Mouse (Mus musculus): Measurements from ENCODE around the gene Rfc5. TPM values are rescaled to one million over a fixed set of nuclear protein-coding genes. Genes with fewer than 3 reads are reported as not detected.
"Not testable (repeated sequence)": the region's sequence is repeated elsewhere in the genome, so short reads cannot be mapped to it uniquely, and the experiment has no call there.

The Rfc5 gene
- total and polyA plus RNA-seq, 3 experiments = 1.7 to 4.3 (median 3.7) TPM

GRCm38 (mm10) chr5:117413507-117414501, 25.0 kb upstream of the Rfc5 start, which contains the start of gene Ksr2:
Ksr2 (plus strand) TSS chr5:117414000.
- Histone ChIP-seq H3K4me1 (ENCODE audit: control insufficient read depth, insufficient read depth, low read length) (no peaks in the 10 kb centered on the region), H3K27me3 (ENCODE audit: control insufficient read depth, insufficient read depth, low read length) (peaks cover 5% of the 10 kb centered on the region), H3K36me3 (ENCODE audit: control insufficient read depth, insufficient read depth, low read length) (no peaks in the 10 kb centered on the region), H3K79me2 (replicated peaks; ENCODE audit: control insufficient read depth, insufficient read depth, low read length) (no peaks in the 10 kb centered on the region), H3K4me3 (peak within 1 kb of the TSS; percentile 37), H3K9ac (ENCODE audit: low read depth, low read length) (peak within 1 kb of the TSS; percentile 30; the same call in 1 of the 2 replicates), H3K27ac (no peak within 1 kb of the TSS)
- TF ChIP-seq CTCF (IDR thresholded peaks at IDR 0.05) = no peak
- TF ChIP-seq EP300 (IDR thresholded peaks at IDR 0.05; ENCODE audit: insufficient read depth, low read depth, low read length) = no peak
- TF ChIP-seq POLR2A (IDR thresholded peaks at IDR 0.05; ENCODE audit: insufficient read depth, low read depth, low read length) = no peak
- WGBS = 1% methylated on average over 84 of the region's 89 CpGs
- intact Hi-C loops (cut with DNase I) = no loop called here
- DNase-seq = peak in 1 of 2 experiments; percentile 11

GRCm38 (mm10) chr5:117409369-117409768, 20.5 kb upstream of the Rfc5 start:
- no peaks in the 10 kb centered on the region for H3K4me1 ChIP-seq (ENCODE audit: control insufficient read depth, insufficient read depth, low read length)
- no peaks in the 10 kb centered on the region for H3K36me3 ChIP-seq (ENCODE audit: control insufficient read depth, insufficient read depth, low read length)
- H3K79me2 ChIP-seq (replicated peaks; ENCODE audit: control insufficient read depth, insufficient read depth, low read length) = no peaks in the 10 kb centered on the region
- intact Hi-C loops (cut with DNase I) = loop anchor here (5.0 kb wide), 1 partner anchor 292 kb away; the partner anchor contains the start of gene Suds3
- DNase-seq = no peak
- no peak for TF ChIP-seq POLR2A (IDR thresholded peaks at IDR 0.05; ENCODE audit: insufficient read depth, low read depth, low read length)
- no peak for TF ChIP-seq EP300 (IDR thresholded peaks at IDR 0.05; ENCODE audit: insufficient read depth, low read depth, low read length)
- no peak for TF ChIP-seq CTCF (IDR thresholded peaks at IDR 0.05)
- no peak overlapping the region for H3K27ac ChIP-seq
- no peak overlapping the region for H3K9ac ChIP-seq (ENCODE audit: low read depth, low read length)
- 34% methylated on average over 6 of the region's 6 CpGs for WGBS
- H3K4me3 ChIP-seq = no peak overlapping the region
- peaks cover 5% of the 10 kb centered on the region for H3K27me3 ChIP-seq (ENCODE audit: control insufficient read depth, insufficient read depth, low read length)

- H3K4me1 ChIP-seq (ENCODE audit: control insufficient read depth, insufficient read depth, low read length) = no peaks in the 10 kb centered on the region
- no peaks in the 10 kb centered on the region for H3K36me3 ChIP-seq (ENCODE audit: control insufficient read depth, insufficient read depth, low read length)
- no peaks in the 10 kb centered on the region for H3K27me3 ChIP-seq (ENCODE audit: control insufficient read depth, insufficient read depth, low read length)
- WGBS = 56% methylated on average over 4 of the region's 4 CpGs
- intact Hi-C loops (cut with DNase I) = loop anchor here (1.0 to 5.0 kb wide), 2 partner anchors 101 to 291 kb away; partner anchors contain the start of gene Suds3
- no peak overlapping the region for H3K9ac ChIP-seq (ENCODE audit: low read depth, low read length)
- no peak for TF ChIP-seq POLR2A (IDR thresholded peaks at IDR 0.05; ENCODE audit: insufficient read depth, low read depth, low read length)
- peak; percentile 67 for TF ChIP-seq CTCF (IDR thresholded peaks at IDR 0.05)
- no peak overlapping the region for H3K27ac ChIP-seq
- no peak overlapping the region for H3K4me3 ChIP-seq
- H3K79me2 ChIP-seq (replicated peaks; ENCODE audit: control insufficient read depth, insufficient read depth, low read length) = no peaks in the 10 kb centered on the region
- peak; percentile 19 to 50 for DNase-seq
Observed at GRCm38 (mm10) chr5:117408216-117408615, 19.4 kb upstream of the Rfc5 start.

- H3K36me3 ChIP-seq (ENCODE audit: control insufficient read depth, insufficient read depth, low read length); H3K79me2 ChIP-seq (replicated peaks; ENCODE audit: control insufficient read depth, insufficient read depth, low read length); H3K27ac ChIP-seq; H3K27me3 ChIP-seq (ENCODE audit: control insufficient read depth, insufficient read depth, low read length); DNase-seq; H3K4me1 ChIP-seq (ENCODE audit: control insufficient read depth, insufficient read depth, low read length); H3K9ac ChIP-seq (ENCODE audit: low read depth, low read length); H3K4me3 ChIP-seq: not testable (repeated sequence)
- intact Hi-C loops (cut with DNase I) = loop anchor here (5.0 kb wide), 1 partner anchor 287 kb away; the partner anchor contains the start of gene Suds3
- WGBS = 89% methylated on average over 2 of the region's 2 CpGs
Observed at GRCm38 (mm10) chr5:117404671-117405070, 15.8 kb upstream of the Rfc5 start.

GRCm38 (mm10) chr5:117403609-117404008, 14.8 kb upstream of the Rfc5 start:
- intact Hi-C loops (cut with DNase I) = no loop called here
- 83% methylated on average over 8 of the region's 8 CpGs for WGBS
- H3K27me3 ChIP-seq (ENCODE audit: control insufficient read depth, insufficient read depth, low read length) = no peaks in the 10 kb centered on the region
- H3K9ac ChIP-seq (ENCODE audit: low read depth, low read length) = no peak overlapping the region
- TF ChIP-seq CTCF (IDR thresholded peaks at IDR 0.05) (no peak), EP300 (IDR thresholded peaks at IDR 0.05; ENCODE audit: insufficient read depth, low read depth, low read length) (no peak), POLR2A (IDR thresholded peaks at IDR 0.05; ENCODE audit: insufficient read depth, low read depth, low read length) (no peak)
- no peak for DNase-seq
- H3K4me1 ChIP-seq (ENCODE audit: control insufficient read depth, insufficient read depth, low read length) = no peaks in the 10 kb centered on the region
- no peaks in the 10 kb centered on the region for H3K36me3 ChIP-seq (ENCODE audit: control insufficient read depth, insufficient read depth, low read length)
- H3K27ac ChIP-seq = no peak overlapping the region
- H3K79me2 ChIP-seq (replicated peaks; ENCODE audit: control insufficient read depth, insufficient read depth, low read length) = no peaks in the 10 kb centered on the region
- H3K4me3 ChIP-seq = no peak overlapping the region

GRCm38 (mm10) chr5:117399281-117399680, 10.4 kb upstream of the Rfc5 start:
- Histone ChIP-seq H3K79me2 (replicated peaks; ENCODE audit: control insufficient read depth, insufficient read depth, low read length) (no peaks in the 10 kb centered on the region), H3K36me3 (ENCODE audit: control insufficient read depth, insufficient read depth, low read length) (no peaks in the 10 kb centered on the region), H3K27ac (no peak overlapping the region), H3K4me1 (ENCODE audit: control insufficient read depth, insufficient read depth, low read length) (no peaks in the 10 kb centered on the region), H3K27me3 (ENCODE audit: control insufficient read depth, insufficient read depth, low read length) (no peaks in the 10 kb centered on the region), H3K4me3 (no peak overlapping the region), H3K9ac (ENCODE audit: low read depth, low read length) (no peak overlapping the region)
- TF ChIP-seq EP300 (IDR thresholded peaks at IDR 0.05; ENCODE audit: insufficient read depth, low read depth, low read length) = no peak
- no peak for TF ChIP-seq CTCF (IDR thresholded peaks at IDR 0.05)
- TF ChIP-seq POLR2A (IDR thresholded peaks at IDR 0.05; ENCODE audit: insufficient read depth, low read depth, low read length) = no peak
- 75% methylated on average over 9 of the region's 9 CpGs for WGBS
- intact Hi-C loops (cut with DNase I) = no loop called here
- DNase-seq = no peak
